Mouse (Mus musculus) liver, postnatal 0 days (tissue): Measurements from ENCODE around the gene Slc28a1.

ENCODE experiments used
- CTCF ChIP-seq: sonication (generic); IDR thresholded peaks from 2 replicates; pipeline ENCODE4 v1.5.1; 2016; ENCODE audit warnings: antibody characterized with exemption, low read depth
- EP300 ChIP-seq: IDR thresholded peaks from 2 replicates; pipeline ENCODE4 v1.6.1; 2016; ENCODE audit warnings: antibody characterized with exemption, low read depth, mild to moderate bottlenecking

DNA sequence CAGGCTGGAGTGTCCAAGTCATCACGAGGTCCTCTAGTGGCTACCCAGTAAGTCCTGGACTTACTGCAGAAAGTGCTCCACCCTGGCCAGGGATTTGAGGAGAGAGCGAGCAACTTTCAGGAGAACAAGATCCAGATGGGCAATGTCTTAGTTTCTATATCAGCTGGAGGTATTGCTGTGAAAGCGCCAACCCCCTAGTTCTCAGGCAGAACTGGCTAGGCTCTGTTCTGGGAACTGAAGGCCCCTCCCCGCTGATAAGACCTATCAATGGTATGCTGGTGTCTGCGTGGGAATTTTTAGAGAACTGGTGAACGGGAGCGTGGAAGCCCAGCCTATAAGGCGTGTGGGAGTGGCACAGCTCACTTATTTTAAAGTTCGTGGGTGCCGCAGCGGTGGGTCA, 35.2 kb downstream of the Slc28a1 start:
- TF ChIP-seq CTCF (no peak), EP300 (no peak)
